Mouse (Mus musculus) neural tube, embryonic 10.5 days (tissue): ENCODE data around the gene Clec1a.

Source experiments
- DNase-seq: peaks from one replicate; pipeline ENCODE4 v3.0.0-alpha.2; 2017; ENCODE audit warnings: low spot score; ENCODE audit errors: extremely low spot score

Gene Clec1a

GRCm38 (mm10) chr6:129405999-129406398 is 45.8 kb downstream of the Clec1a start:
- no peak for DNase-seq

GRCm38 (mm10) chr6:129403391-129403790 is 48.4 kb downstream of the Clec1a start:
- DNase-seq, result no peak

GRCm38 (mm10) chr6:129402404-129402803 is 49.4 kb downstream of the Clec1a start:
- DNase-seq, result no peak

GRCm38 (mm10) chr6:129399945-129400344 is 51.9 kb downstream of the Clec1a start:
- no peak for DNase-seq

GRCm38 (mm10) chr6:129396997-129397396 is 54.8 kb downstream of the Clec1a start, which contains the start of gene Clec1b:
TSS of gene Clec1b (plus strand) at chr6:129397297.
- no peak for DNase-seq

GRCm38 (mm10) chr6:129393732-129394131 is 58.1 kb downstream of the Clec1a start:
- no peak for DNase-seq

- DNase-seq, result no peak
Observed at GRCm38 (mm10) chr6:129393087-129393720, 58.6 kb downstream of the Clec1a start.

- DNase-seq, result no peak
Observed at GRCm38 (mm10) chr6:129385774-129386173, 66.0 kb downstream of the Clec1a start, which contains the start of gene Clec12b. TSS of gene Clec12b (minus strand) at chr6:129385874.

GRCm38 (mm10) chr6:129385000-129385399 is 66.8 kb downstream of the Clec1a start:
- no peak for DNase-seq

GRCm38 (mm10) chr6:129383466-129383865 is 68.3 kb downstream of the Clec1a start:
- DNase-seq, result no peak

GRCm38 (mm10) chr6:129381736-129382135 is 70.1 kb downstream of the Clec1a start:
- DNase-seq, result no peak

- no peak for DNase-seq
Observed at GRCm38 (mm10) chr6:129380454-129380853, 71.3 kb downstream of the Clec1a start.

GRCm38 (mm10) chr6:129374937-129375471 is 76.8 kb downstream of the Clec1a start:
- no peak for DNase-seq
